Mouse (Mus musculus) limb, embryonic 11.5 days (tissue): ENCODE results near the gene Hist2h2bb. TPM values are rescaled to one million over a fixed set of nuclear protein-coding genes. Genes with fewer than 3 reads are reported as not detected.
"Not testable (repeated sequence)": the region's sequence is repeated elsewhere in the genome, so short reads cannot be mapped to it uniquely, and the experiment has no call there.

Source experiments
- ATAC-seq: fragments of 200-750 bp; cut with Nextera tagmentation; 2 replicates; pipeline ENCODE4 v1.8.0; 2017; ENCODE audit warnings: low read depth; ENCODE audit not compliant: insufficient number of reproducible peaks, low FRiP score, low TSS enrichment
- DNase-seq: peaks from one replicate; pipeline ENCODE4 v3.0.0-alpha.2; 2015; ENCODE audit warnings: low spot score
- H3K27ac ChIP-seq: fragments of 300-500 bp; sonication (generic); replicated peaks from 2 replicates; pipeline ENCODE4 v1.5.1; 2014; ENCODE audit warnings: low read depth, mild to moderate bottlenecking, low read length
- H3K27me3 ChIP-seq: fragments of 300-500 bp; sonication (generic); 2 replicates; pipeline ENCODE4 v1.6.1; 2014; ENCODE audit warnings: mild to moderate bottlenecking, low read length, mixed read lengths; ENCODE audit not compliant: control insufficient read depth, insufficient read depth
- H3K36me3 ChIP-seq: fragments of 300-500 bp; sonication (generic); 2 replicates; pipeline ENCODE4 v1.6.1; 2014; ENCODE audit warnings: mild to moderate bottlenecking, low read length, moderate library complexity, mixed read lengths; ENCODE audit not compliant: control insufficient read depth, insufficient read depth
- H3K4me1 ChIP-seq: fragments of 300-500 bp; sonication (generic); 2 replicates; pipeline ENCODE4 v1.6.1; 2014; ENCODE audit warnings: low read length, mixed read lengths; ENCODE audit not compliant: control insufficient read depth, insufficient read depth
- H3K4me2 ChIP-seq: fragments of 300-500 bp; sonication (generic); 2 replicates; pipeline ENCODE4 v1.6.1; 2014; ENCODE audit warnings: low read depth, mild to moderate bottlenecking, moderate library complexity; ENCODE audit not compliant: severe bottlenecking
- H3K4me3 ChIP-seq: fragments of 300-500 bp; sonication (generic); 2 replicates; pipeline ENCODE4 v1.5.1; 2014; ENCODE audit warnings: low read depth, low read length
- H3K9ac ChIP-seq: fragments of 300-500 bp; sonication (generic); 2 replicates; pipeline ENCODE4 v1.6.1; 2014; ENCODE audit warnings: mild to moderate bottlenecking, low read length
- H3K9me3 ChIP-seq: fragments of 300-500 bp; sonication (generic); 2 replicates; pipeline ENCODE4 v1.6.1; 2016; ENCODE audit warnings: low read length; ENCODE audit not compliant: control insufficient read depth
- WGBS: fragments of 180-500 bp; shearing (Covaris S2); extraction: QIAGEN DNeasy Blood & Tissue Kit; methylation state at CpG from one replicate; pipeline ENCODE4 v1.1.7; 2014; 5-methylcytosine and 5-hydroxymethylcytosine counted together
- polyA plus RNA-seq: library from polyadenylated mRNA; unstranded; fragments of >200 nt; fragmentation: Nextera tagmentation; extraction: Ambion mirVana; gene quantifications from 2 replicates; pipeline ENCODE4 v1.2.1, GENCODE M21; 2014

Gene Hist2h2bb
- polyA plus RNA-seq, 1 experiment from 2014 or later, result 22.3 TPM

GRCm38 (mm10) chr3:96277800-96278624, 8.5 kb downstream of the Hist2h2bb start:
- Histone ChIP-seq H3K36me3 (no peaks in the 10 kb centered on the region), H3K9me3 (no peaks in the 10 kb centered on the region), H3K4me1 (no peaks in the 10 kb centered on the region), H3K9ac (peak overlapping the region; percentile 68), H3K27me3 (no peaks in the 10 kb centered on the region), H3K27ac (peak overlapping the region; percentile 70), H3K4me3 (peak overlapping the region; percentile 43), H3K4me2 (peak overlapping the region; percentile 82)
- DNase-seq, result peak; percentile 97
- peak; percentile 91 for ATAC-seq
- WGBS, result under 1% methylated on average over 49 of the region's 49 CpGs

DNA sequence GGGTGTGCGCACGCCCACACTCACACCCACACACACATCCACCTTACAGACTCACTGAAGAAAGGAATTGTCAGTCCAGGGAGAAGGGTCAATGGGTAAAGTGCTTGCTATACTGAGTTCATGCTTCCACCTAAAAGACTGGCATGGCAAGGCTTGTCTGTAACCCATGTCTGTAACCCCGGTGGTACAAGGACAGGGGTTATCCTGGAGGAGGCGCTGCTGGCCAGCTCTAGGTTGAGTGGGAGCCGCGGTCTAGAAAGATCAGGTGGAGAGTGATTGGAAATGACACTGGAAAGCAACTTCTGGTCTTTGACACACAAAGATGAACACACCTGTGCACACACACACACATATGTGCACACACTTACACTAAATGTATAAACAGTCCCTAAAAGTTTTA, 11.1 kb downstream of the Hist2h2bb start:
- H3K4me2 ChIP-seq, result no peak overlapping the region
- ATAC-seq, result no peak
- 49% methylated on average over 6 of the region's 6 CpGs for WGBS
- no peak overlapping the region for H3K4me3 ChIP-seq
- H3K36me3 ChIP-seq, result no peaks in the 10 kb centered on the region
- no peaks in the 10 kb centered on the region for H3K9me3 ChIP-seq
- no peak overlapping the region for H3K9ac ChIP-seq
- no peaks in the 10 kb centered on the region for H3K27me3 ChIP-seq
- H3K27ac ChIP-seq, result no peak overlapping the region
- no peak for DNase-seq
- H3K4me1 ChIP-seq, result no peaks in the 10 kb centered on the region

GRCm38 (mm10) chr3:96284457-96284856, 14.9 kb downstream of the Hist2h2bb start:
- no peaks in the 10 kb centered on the region for H3K27me3 ChIP-seq
- H3K9ac ChIP-seq, result no peak overlapping the region
- H3K4me3 ChIP-seq, result no peak overlapping the region

DNA sequence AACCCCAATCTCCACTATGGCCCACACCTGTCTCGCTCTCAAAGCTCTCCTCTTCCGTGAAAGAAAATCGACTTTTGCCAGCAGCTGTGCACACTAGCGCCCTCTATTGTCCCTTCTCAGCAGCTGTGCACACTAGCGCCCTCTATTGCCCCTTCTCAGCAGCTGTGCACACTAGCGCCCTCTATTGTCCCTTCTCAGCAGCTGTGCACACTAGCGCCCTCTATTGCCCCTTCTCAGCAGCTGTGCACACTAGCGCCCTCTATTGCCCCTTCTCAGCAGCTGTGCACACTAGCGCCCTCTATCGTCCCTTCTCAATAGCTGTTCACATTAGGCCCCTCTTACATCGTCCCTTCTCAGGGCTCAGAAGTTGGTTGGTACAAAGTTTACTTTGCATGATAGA, 17.8 kb downstream of the Hist2h2bb start:
- DNase-seq, result peak; percentile 4

More at GRCm38 (mm10) chr3:96284457-96284856, 14.9 kb downstream of the Hist2h2bb start:
- 22% methylated on average over 4 of the region's 4 CpGs for WGBS
- ATAC-seq (no peak), DNase-seq (peak; percentile 59)
- Histone ChIP-seq H3K4me2 (no peak overlapping the region), H3K27ac (no peak overlapping the region), H3K9me3 (no peaks in the 10 kb centered on the region), H3K4me1 (no peaks in the 10 kb centered on the region), H3K36me3 (no peaks in the 10 kb centered on the region)

GRCm38 (mm10) chr3:96289201-96289600, 19.6 kb downstream of the Hist2h2bb start:
- ATAC-seq, result no peak
- Histone ChIP-seq H3K4me2 (no peak overlapping the region), H3K9ac (no peak overlapping the region), H3K27ac (no peak overlapping the region), H3K36me3 (no peaks in the 10 kb centered on the region), H3K4me3 (no peak overlapping the region), H3K27me3 (no peaks in the 10 kb centered on the region), H3K9me3 (no peaks in the 10 kb centered on the region), H3K4me1 (no peaks in the 10 kb centered on the region)
- DNase-seq, result peak; percentile 16
- 79% methylated on average over 3 of the region's 3 CpGs for WGBS

More for the DNA sequence above, 17.8 kb downstream of the Hist2h2bb start:
- not testable (repeated sequence) for H3K36me3 ChIP-seq, H3K4me1 ChIP-seq, H3K27ac ChIP-seq, H3K27me3 ChIP-seq, H3K9me3 ChIP-seq, H3K4me3 ChIP-seq, ATAC-seq, H3K4me2 ChIP-seq, H3K9ac ChIP-seq
- 87% methylated on average over 11 of the region's 11 CpGs for WGBS

GRCm38 (mm10) chr3:96290727-96291126, 21.2 kb downstream of the Hist2h2bb start:
- not testable (repeated sequence) for H3K4me3 ChIP-seq, H3K36me3 ChIP-seq, H3K9ac ChIP-seq, ATAC-seq, H3K27me3 ChIP-seq, H3K4me2 ChIP-seq, H3K9me3 ChIP-seq, DNase-seq, H3K27ac ChIP-seq, H3K4me1 ChIP-seq
- WGBS, result 94% methylated on average over 3 of the region's 3 CpGs

- H3K27me3 ChIP-seq, result no peaks in the 10 kb centered on the region
- ATAC-seq (no peak), DNase-seq (peak; percentile 20)
- no peak overlapping the region for H3K27ac ChIP-seq
- no peak overlapping the region for H3K4me3 ChIP-seq
- H3K36me3 ChIP-seq, result no peaks in the 10 kb centered on the region
- 41% methylated on average over 6 of the region's 6 CpGs for WGBS
- H3K9me3 ChIP-seq, result no peaks in the 10 kb centered on the region
- H3K4me1 ChIP-seq, result no peaks in the 10 kb centered on the region
- no peak overlapping the region for H3K4me2 ChIP-seq
- H3K9ac ChIP-seq, result no peak overlapping the region
Measured at GRCm38 (mm10) chr3:96292641-96293040, 23.1 kb downstream of the Hist2h2bb start.

DNA sequence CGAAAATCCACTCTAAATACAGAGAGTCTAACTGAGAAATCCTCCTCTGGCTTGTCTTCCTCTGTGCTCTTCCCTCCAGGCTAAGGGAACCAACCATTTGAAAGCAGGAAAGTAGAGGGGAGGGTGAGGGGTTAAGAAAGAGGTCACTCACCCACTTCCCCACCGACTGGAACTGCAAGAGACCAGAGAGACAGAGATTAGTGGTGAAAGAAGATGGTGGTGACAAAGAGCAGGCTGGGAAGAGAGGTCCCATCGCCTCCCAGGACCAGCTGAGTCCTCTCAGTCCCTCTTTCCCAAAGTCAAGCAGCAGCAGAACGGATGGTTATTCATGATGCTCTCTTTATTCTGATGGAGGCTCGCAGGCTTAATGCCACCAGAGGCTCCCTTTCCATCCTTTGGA, 23.8 kb downstream of the Hist2h2bb start:
- Histone ChIP-seq H3K9me3 (no peaks in the 10 kb centered on the region), H3K4me2 (no peak overlapping the region), H3K9ac (no peak overlapping the region), H3K4me1 (no peaks in the 10 kb centered on the region), H3K27ac (no peak overlapping the region), H3K4me3 (no peak overlapping the region), H3K27me3 (no peaks in the 10 kb centered on the region), H3K36me3 (no peaks in the 10 kb centered on the region)
- WGBS, result 62% methylated on average over 5 of the region's 5 CpGs
- DNase-seq (no peak), ATAC-seq (no peak)
